Mouse (Mus musculus) stomach, postnatal 0 days (tissue): ENCODE measurements around the gene Gm10277. TPM values are rescaled to one million over a fixed set of nuclear protein-coding genes. Genes with fewer than 3 reads are reported as not detected.

ENCODE experiments used
- ATAC-seq: fragments of 200-750 bp; cut with Nextera tagmentation; 2 replicates; pipeline ENCODE4 v1.8.0; 2017; ENCODE audit not compliant: low FRiP score, low TSS enrichment
- DNase-seq: peaks from one replicate; pipeline ENCODE4 v3.0.0-alpha.2; 2016; ENCODE audit warnings: low spot score
- H3K27ac ChIP-seq: fragments of 300-500 bp; sonication (generic); replicated peaks from 2 replicates; pipeline ENCODE4 v1.5.1; 2014; ENCODE audit warnings: mild to moderate bottlenecking, control low read depth
- H3K27me3 ChIP-seq: fragments of 300-500 bp; sonication (generic); 2 replicates; pipeline ENCODE4 v1.6.1; 2014; ENCODE audit warnings: low read length; ENCODE audit not compliant: control insufficient read depth, insufficient read depth
- H3K36me3 ChIP-seq: fragments of 300-500 bp; sonication (generic); 2 replicates; pipeline ENCODE4 v1.6.1; 2014; ENCODE audit warnings: low read length, mixed read lengths; ENCODE audit not compliant: control insufficient read depth, insufficient read depth
- H3K4me1 ChIP-seq: fragments of 300-500 bp; sonication (generic); replicated peaks from 2 replicates; pipeline ENCODE4 v1.6.1; 2014; ENCODE audit warnings: antibody characterized with exemption; ENCODE audit not compliant: control insufficient read depth, insufficient read depth
- H3K4me2 ChIP-seq: fragments of 300-500 bp; sonication (generic); replicated peaks from 2 replicates; pipeline ENCODE4 v1.6.1; 2014; ENCODE audit warnings: low read depth, mild to moderate bottlenecking, control low read depth, moderate library complexity
- H3K4me3 ChIP-seq: fragments of 300-500 bp; sonication (generic); 2 replicates; pipeline ENCODE4 v1.5.1; 2014; ENCODE audit warnings: low read depth, low read length, control low read depth
- H3K9ac ChIP-seq: fragments of 300-500 bp; sonication (generic); 2 replicates; pipeline ENCODE4 v1.6.1; 2014; ENCODE audit warnings: mild to moderate bottlenecking, low read length, control low read depth, mixed read lengths
- H3K9me3 ChIP-seq: fragments of 300-500 bp; sonication (generic); 2 replicates; pipeline ENCODE4 v1.6.1; 2016; ENCODE audit warnings: low read length; ENCODE audit not compliant: control insufficient read depth
- CTCF ChIP-seq: IDR thresholded peaks from 2 replicates; pipeline ENCODE4 v1.5.1; 2016; ENCODE audit warnings: antibody characterized with exemption, low read depth, mild to moderate bottlenecking, moderate library complexity
- EP300 ChIP-seq: optimal IDR thresholded peaks from 2 replicates; pipeline ENCODE3; 2016; ENCODE audit warnings: antibody characterized with exemption
- WGBS: fragments of 180-500 bp; shearing (Covaris S2); extraction: QIAGEN DNeasy Blood & Tissue Kit; methylation state at CpG from one replicate; pipeline ENCODE4 v1.1.7; 2014; 5-methylcytosine and 5-hydroxymethylcytosine counted together
- polyA plus RNA-seq: library from polyadenylated mRNA; unstranded; fragments of >200 nt; fragmentation: Nextera tagmentation; extraction: Ambion mirVana; gene quantifications from 2 replicates; pipeline ENCODE4 v1.2.1, GENCODE M21; 2015

The Gm10277 gene
- polyA plus RNA-seq, 1 experiment from 2014 or later = 0.40 TPM

GRCm38 (mm10) chr11:77822781-77823180 lies 35.2 kb upstream of the Gm10277 start:
- Histone ChIP-seq H3K9me3 (no peaks in the 10 kb centered on the region), H3K4me3 (no peak overlapping the region), H3K4me2 (no peak overlapping the region), H3K9ac (no peak overlapping the region), H3K4me1 (no peaks in the 10 kb centered on the region), H3K27me3 (no peaks in the 10 kb centered on the region), H3K27ac (no peak overlapping the region), H3K36me3 (peaks cover 16% of the 10 kb centered on the region)
- peak; percentile 65 for DNase-seq
- TF ChIP-seq EP300 (no peak), CTCF (peak; percentile 86)
- ATAC-seq = no peak
- 25% methylated on average over 7 of the region's 7 CpGs for WGBS

- H3K4me3 ChIP-seq = no peak overlapping the region
- no peak overlapping the region for H3K4me2 ChIP-seq
- peaks cover 16% of the 10 kb centered on the region for H3K36me3 ChIP-seq
- no peaks in the 10 kb centered on the region for H3K9me3 ChIP-seq
- WGBS = 25% methylated on average over 8 of the region's 8 CpGs
- H3K27ac ChIP-seq = no peak overlapping the region
- H3K4me1 ChIP-seq = no peaks in the 10 kb centered on the region
- TF ChIP-seq CTCF (peak; percentile 78), EP300 (no peak)
- H3K27me3 ChIP-seq = no peaks in the 10 kb centered on the region
- H3K9ac ChIP-seq = no peak overlapping the region
- DNase-seq = peak; percentile 60
- ATAC-seq = no peak
Observed at GRCm38 (mm10) chr11:77821648-77822047, 34.1 kb upstream of the Gm10277 start.

DNA sequence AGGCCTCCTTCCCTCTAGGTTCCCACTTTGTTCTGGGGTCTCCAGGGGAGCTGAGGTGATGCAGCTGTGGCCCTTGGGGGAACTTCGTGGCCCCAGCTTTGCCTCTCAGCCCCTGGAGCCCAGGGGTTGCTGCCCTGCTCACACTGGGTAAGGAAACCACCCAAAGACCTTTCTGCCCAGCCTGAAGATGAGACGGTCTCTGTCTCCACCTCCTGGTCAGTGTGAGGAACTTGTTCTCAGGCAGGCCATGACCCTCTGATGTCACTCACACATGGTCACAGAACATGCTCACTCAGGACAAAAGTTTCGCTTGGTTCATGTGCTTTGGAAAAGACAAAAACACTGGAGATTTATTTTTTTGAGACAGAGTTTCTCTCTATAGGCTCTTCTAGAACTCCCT lies 28.5 kb upstream of the Gm10277 start:
- Histone ChIP-seq H3K36me3 (peaks cover 6% of the 10 kb centered on the region), H3K4me1 (no peaks in the 10 kb centered on the region), H3K9me3 (no peaks in the 10 kb centered on the region), H3K27me3 (no peaks in the 10 kb centered on the region), H3K27ac (no peak overlapping the region), H3K4me3 (no peak overlapping the region), H3K4me2 (no peak overlapping the region), H3K9ac (no peak overlapping the region)
- TF ChIP-seq CTCF (peak; percentile 97), EP300 (no peak)
- peak; percentile 77 for DNase-seq
- ATAC-seq = peak; percentile 65
- 27% methylated on average over 3 of the region's 3 CpGs for WGBS

DNA sequence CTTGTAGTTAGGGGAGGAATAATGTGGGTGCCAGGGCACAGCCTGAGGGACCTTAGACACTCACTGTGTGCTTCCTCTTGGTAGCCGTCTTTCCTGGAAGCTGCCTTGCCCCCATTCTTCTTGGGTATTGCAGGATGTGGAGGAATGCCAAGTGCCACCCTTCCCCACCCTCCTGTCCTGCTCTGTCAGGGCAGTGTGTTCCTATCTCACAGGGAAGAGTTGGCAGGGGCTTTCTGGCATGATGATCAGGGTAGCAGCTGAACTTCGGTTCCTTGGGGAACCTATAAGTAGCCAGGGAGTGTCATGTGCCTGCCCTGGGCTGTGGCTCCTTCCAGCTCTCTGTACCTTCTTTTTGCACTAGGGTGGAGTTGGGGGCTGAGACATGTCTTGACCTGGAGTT lies 26.4 kb upstream of the Gm10277 start:
- Histone ChIP-seq H3K9me3 (no peaks in the 10 kb centered on the region), H3K4me1 (no peaks in the 10 kb centered on the region), H3K4me3 (no peak overlapping the region), H3K27me3 (no peaks in the 10 kb centered on the region), H3K36me3 (peaks cover 2% of the 10 kb centered on the region; the same call in 1 of the 2 replicates), H3K9ac (no peak overlapping the region), H3K4me2 (no peak overlapping the region), H3K27ac (no peak overlapping the region)
- 50% methylated on average over 2 of the region's 2 CpGs for WGBS
- ATAC-seq (no peak), DNase-seq (no peak)
- no peak for TF ChIP-seq EP300
- TF ChIP-seq CTCF = no peak

GRCm38 (mm10) chr11:77810018-77810417 lies 22.5 kb upstream of the Gm10277 start:
- H3K4me2 ChIP-seq = no peak overlapping the region
- no peak for DNase-seq
- H3K27ac ChIP-seq = no peak overlapping the region
- 86% methylated on average over 6 of the region's 6 CpGs for WGBS
- no peak for ATAC-seq
- TF ChIP-seq CTCF (no peak), EP300 (no peak)
- H3K4me3 ChIP-seq = no peak overlapping the region
- peaks cover 7% of the 10 kb centered on the region; the same call in 1 of the 2 replicates for H3K4me1 ChIP-seq
- no peaks in the 10 kb centered on the region for H3K27me3 ChIP-seq
- no peaks in the 10 kb centered on the region for H3K36me3 ChIP-seq
- peak overlapping the region; percentile 13; the same call in 1 of the 2 replicates for H3K9ac ChIP-seq
- H3K9me3 ChIP-seq = no peaks in the 10 kb centered on the region

DNA sequence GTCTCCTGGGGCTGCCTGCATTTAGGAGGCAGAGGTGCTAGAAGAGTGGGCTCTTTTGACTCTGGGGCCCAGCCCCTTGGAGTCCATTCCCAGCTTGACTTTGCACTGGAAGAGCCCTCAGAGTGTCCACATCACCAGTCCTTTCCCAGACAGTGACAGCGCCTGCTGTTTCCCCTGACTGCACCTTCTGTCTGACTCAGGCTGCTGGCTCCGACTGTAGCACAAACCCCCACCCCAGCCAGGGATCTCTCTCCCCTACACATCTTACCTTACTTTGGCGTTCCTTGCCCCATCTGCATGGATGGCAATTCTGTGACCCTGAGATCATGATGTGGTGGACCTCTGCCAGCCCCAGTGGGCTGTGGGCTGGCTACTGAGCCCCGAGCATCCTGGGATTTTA lies 21.7 kb upstream of the Gm10277 start:
- Histone ChIP-seq H3K4me1 (peaks cover 7% of the 10 kb centered on the region; the same call in 1 of the 2 replicates), H3K9ac (no peak overlapping the region), H3K27ac (no peak overlapping the region), H3K4me2 (no peak overlapping the region), H3K27me3 (no peaks in the 10 kb centered on the region), H3K36me3 (no peaks in the 10 kb centered on the region), H3K9me3 (no peaks in the 10 kb centered on the region), H3K4me3 (no peak overlapping the region)
- ATAC-seq = no peak
- 79% methylated on average over 4 of the region's 4 CpGs for WGBS
- TF ChIP-seq CTCF = no peak
- TF ChIP-seq EP300 = no peak
- DNase-seq = no peak
